Mouse (Mus musculus): ENCODE results near the gene Rbm42. TPM values are rescaled to one million over a fixed set of nuclear protein-coding genes. Genes with fewer than 3 reads are reported as not detected.

Gene Rbm42
- 195 TPM for polyA plus RNA-seq (2017; shearing (Covaris generic))

DNA sequence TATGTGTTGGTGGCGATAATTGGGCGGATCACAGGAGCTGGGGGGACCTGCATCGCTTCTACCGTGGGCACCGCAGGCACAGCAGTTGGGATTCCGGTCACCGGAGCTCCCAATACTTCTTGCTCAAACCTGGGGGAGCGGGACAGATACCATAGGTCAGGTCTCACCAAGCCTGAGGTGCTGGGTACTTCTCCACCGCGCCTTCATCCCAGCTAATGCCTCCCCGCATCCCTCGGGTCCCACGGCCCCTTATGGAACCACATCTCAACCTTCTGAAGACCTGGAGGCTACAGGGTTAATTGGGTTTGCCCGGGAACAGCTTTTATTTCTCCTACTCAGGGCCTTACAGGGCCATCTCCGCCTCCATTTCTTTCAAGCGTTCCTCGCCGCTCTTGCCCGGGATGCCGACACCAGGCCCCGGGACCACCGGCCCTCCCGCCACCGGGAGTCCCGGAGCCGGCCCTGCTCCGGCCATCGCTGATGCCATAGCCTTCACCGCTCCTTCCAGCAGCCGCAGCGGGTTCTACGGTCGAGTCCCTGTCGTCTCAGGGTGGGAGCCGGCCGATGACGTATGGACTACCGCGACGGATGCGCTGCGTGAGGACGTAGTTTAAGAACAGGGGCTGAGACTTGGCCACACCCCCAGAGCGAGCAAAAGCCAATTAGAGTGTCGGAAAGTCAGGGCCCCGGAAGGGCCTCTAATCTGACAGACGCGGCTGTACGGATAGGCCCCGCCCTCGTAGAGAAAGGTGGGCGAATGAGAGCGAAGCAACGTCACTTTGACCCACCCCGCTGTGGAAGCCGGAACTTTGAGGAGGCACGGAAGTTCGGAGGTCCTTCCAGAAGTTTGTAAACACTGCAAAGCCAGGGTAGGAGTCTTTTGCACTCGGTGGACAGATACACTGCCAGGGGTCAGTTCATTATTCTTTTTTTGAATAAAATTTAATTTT lies at the start of gene Rbm42:
Gene Rbm42, minus strand, starts transcription at position 727 of the 950 bp plus-strand sequence.

GRCm38 (mm10) chr7:30698589-30698988 lies 48.5 kb upstream of the Rbm42 start, which contains the start of gene 2200002J24Rik:
2200002J24Rik (plus strand) TSS chr7:30698926.

DNA sequence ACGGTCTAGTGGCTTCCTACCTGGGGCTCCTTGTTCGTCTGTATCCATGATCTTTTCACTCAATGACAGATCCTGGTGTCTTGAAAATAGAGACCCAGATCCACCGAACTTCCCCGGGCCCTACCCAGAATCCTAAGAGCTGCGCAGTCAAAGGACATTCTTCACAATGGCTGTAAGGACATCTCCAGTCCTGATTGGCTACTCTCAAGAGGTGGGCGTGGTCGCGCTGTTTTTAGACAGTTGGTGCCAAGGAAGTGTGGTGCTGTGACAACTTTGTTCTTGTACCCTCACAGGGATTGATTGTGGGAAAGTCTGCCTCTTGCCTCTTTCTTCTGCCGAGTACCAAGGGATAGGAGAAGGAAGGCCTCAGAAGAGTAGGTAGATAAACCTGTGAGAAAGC lies 21.4 kb upstream of the Rbm42 start, which contains the start of gene Pmis2:
Gene Pmis2, minus strand, starts transcription at position 126 of the 400 bp plus-strand sequence.

DNA sequence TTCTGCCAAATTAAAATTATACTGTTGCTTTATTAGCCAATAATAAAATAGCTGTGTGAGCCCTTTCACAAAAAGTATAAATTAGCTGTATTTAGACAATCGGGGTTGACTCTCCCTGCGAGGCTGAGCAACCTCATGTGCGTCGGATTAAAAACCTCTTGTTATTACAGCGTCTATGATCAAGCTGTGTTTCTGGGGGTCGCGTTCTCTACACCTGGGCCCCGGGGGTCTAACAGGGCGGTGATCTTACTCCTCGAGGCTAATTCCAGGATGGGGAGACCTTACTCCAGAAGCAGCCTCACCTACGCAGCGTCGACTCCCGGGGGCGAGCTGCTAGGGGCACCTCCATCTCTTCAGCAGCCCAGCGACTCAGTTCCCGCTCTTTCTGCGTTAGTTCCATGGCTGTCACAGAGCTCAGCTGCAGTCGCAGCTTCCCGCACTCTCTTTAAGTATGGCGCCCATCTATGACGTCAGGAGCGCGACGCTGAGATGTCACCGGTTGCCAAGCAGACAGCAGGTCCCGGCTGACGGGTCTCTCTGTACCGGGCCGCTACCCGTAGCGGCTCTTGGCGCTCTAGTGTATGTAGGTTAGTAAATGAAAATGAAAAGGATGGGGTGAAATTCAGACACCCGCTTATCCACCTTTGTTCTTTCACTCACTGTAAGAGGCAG lies 14.5 kb upstream of the Rbm42 start, which contains the start of gene Haus5:
Gene Haus5, minus strand, starts transcription at position 466 of the 672 bp plus-strand sequence.

GRCm38 (mm10) chr7:30635752-30636151 lies 14.4 kb downstream of the Rbm42 start, which contains the start of gene Etv2:
Etv2 (minus strand) TSS chr7:30635852.

GRCm38 (mm10) chr7:30625530-30626384 lies 24.4 kb downstream of the Rbm42 start, which contains the start of gene Cox6b1:
Cox6b1 (minus strand) TSS chr7:30626151.

DNA sequence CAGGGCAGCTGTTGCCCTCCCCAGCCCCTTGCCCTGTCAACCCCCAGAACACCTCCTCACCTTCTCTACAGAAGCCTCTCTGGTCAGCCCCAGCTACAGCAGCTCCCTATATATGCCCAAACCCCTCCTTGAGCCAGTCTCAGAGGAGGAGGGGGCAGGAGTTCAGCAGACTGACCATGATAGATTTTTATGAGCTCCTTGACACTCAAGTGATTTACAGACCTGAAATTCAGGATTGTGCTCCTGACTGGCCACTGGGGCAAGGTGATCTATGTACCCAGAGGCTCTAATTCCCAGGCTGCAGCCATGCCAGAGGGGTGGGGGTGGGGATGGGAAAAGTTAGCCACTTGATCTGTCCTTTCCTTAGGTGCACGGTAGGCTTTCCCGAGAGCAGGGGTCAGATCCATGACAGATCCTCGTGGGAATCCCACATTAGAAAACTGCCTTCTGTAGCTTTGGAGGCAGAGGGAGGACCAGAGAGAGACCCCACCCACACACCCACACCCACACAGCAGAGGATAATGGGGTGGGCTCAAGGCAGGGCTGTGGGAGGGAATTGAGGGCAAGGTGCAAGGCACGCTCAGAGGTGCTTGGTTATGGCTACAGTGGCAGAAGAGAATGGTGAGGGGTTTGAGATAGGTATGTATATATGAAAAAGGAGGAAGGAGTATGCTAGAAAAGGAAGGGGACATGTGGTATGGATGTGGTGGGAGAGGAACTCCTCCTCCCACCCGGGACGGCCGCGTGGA lies 37.3 kb downstream of the Rbm42 start, which contains the start of gene Upk1a:
Gene Upk1a, minus strand, starts transcription at position 194 of the 749 bp plus-strand sequence.

DNA sequence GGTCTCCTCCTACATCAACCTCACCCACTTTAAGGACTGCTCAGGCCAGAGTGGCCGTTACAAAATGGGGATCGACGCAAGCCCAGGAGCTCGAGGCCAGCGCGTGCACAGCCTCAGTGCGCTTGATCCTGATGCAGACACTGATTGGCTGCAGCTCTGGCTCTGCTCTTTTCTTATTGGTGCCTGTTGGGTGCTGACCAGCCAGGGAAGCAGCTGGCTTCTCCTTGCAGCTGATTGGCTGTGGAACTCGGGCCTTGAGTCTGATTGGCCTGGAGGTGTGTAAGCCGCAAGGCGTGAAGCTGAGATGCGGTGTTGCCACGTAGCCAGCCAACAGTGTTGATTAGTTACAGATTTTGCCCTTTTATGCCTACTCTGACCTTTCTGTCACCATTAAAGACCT lies 51.3 kb downstream of the Rbm42 start, which contains the start of gene Zbtb32:
Gene Zbtb32, minus strand, starts transcription at position 124 of the 400 bp plus-strand sequence.

Other genes starting within 250 kb of the Rbm42 start
- gene Tyrobp, start 236.6 kb downstream of the Rbm42 start, polyA plus RNA-seq (2017; shearing (Covaris generic)), result 7.0 TPM
- 514 TPM for gene Hcst, start 230.5 kb downstream of the Rbm42 start, polyA plus RNA-seq (2017; shearing (Covaris generic))
- 102 TPM for gene Nfkbid, start 228.6 kb downstream of the Rbm42 start, polyA plus RNA-seq (2017; shearing (Covaris generic))
- 3.1 TPM for gene Aplp1, start 204.8 kb downstream of the Rbm42 start, polyA plus RNA-seq (2017; shearing (Covaris generic))
- gene Kirrel2, start 192.6 kb downstream of the Rbm42 start, polyA plus RNA-seq (2017; shearing (Covaris generic)), result not detected
- not detected for gene Nphs1, start 192.0 kb downstream of the Rbm42 start, polyA plus RNA-seq (2017; shearing (Covaris generic))
- not detected for gene Prodh2, start 156.7 kb downstream of the Rbm42 start, polyA plus RNA-seq (2017; shearing (Covaris generic))
- 1.8 TPM for gene Arhgap33, start 115.3 kb downstream of the Rbm42 start, polyA plus RNA-seq (2017; shearing (Covaris generic))
- 5.2 TPM for gene Hspb6, start 98.1 kb downstream of the Rbm42 start, polyA plus RNA-seq (2017; shearing (Covaris generic))
- 10.0 TPM for gene Proser3, start 98.0 kb downstream of the Rbm42 start, polyA plus RNA-seq (2017; shearing (Covaris generic))
- 117 TPM for gene Lin37, start 90.5 kb downstream of the Rbm42 start, polyA plus RNA-seq (2017; shearing (Covaris generic))
- gene U2af1l4, start 87.0 kb downstream of the Rbm42 start, polyA plus RNA-seq (2017; shearing (Covaris generic)), result 68.8 TPM
- 97.7 TPM for gene Gm49396, start 87.0 kb downstream of the Rbm42 start, polyA plus RNA-seq (2017; shearing (Covaris generic))
- gene Psenen, start 86.7 kb downstream of the Rbm42 start, polyA plus RNA-seq (2017; shearing (Covaris generic)), result 274 TPM
- 171 TPM for gene Igflr1, start 84.9 kb downstream of the Rbm42 start, polyA plus RNA-seq (2017; shearing (Covaris generic))
- gene Kmt2b, start 61.6 kb downstream of the Rbm42 start, polyA plus RNA-seq (2017; shearing (Covaris generic)), result 8.9 TPM
- gene Zbtb32, start 51.4 kb downstream of the Rbm42 start, polyA plus RNA-seq (2017; shearing (Covaris generic)), result 15.6 TPM
- 0.65 TPM for gene Upk1a, start 37.5 kb downstream of the Rbm42 start, polyA plus RNA-seq (2017; shearing (Covaris generic))
- 713 TPM for gene Cox6b1, start 24.2 kb downstream of the Rbm42 start, polyA plus RNA-seq (2017; shearing (Covaris generic))
- not detected for gene Etv2, start 14.5 kb downstream of the Rbm42 start, polyA plus RNA-seq (2017; shearing (Covaris generic))
- gene Haus5, start 14.7 kb upstream of the Rbm42 start, polyA plus RNA-seq (2017; shearing (Covaris generic)), result 40.4 TPM
- gene Pmis2, start 21.3 kb upstream of the Rbm42 start, polyA plus RNA-seq (2017; shearing (Covaris generic)), result not detected
- not detected for gene 2200002J24Rik, start 48.6 kb upstream of the Rbm42 start, polyA plus RNA-seq (2017; shearing (Covaris generic))
- gene Atp4a, start 61.9 kb upstream of the Rbm42 start, polyA plus RNA-seq (2017; shearing (Covaris generic)), result not detected
- 133 TPM for gene Tmem147, start 79.2 kb upstream of the Rbm42 start, polyA plus RNA-seq (2017; shearing (Covaris generic))
- gene Gapdhs, start 93.4 kb upstream of the Rbm42 start, polyA plus RNA-seq (2017; shearing (Covaris generic)), result 0.63 TPM
- 1.1 TPM for gene Sbsn, start 101.2 kb upstream of the Rbm42 start, polyA plus RNA-seq (2017; shearing (Covaris generic))
- gene Dmkn, start 113.4 kb upstream of the Rbm42 start, polyA plus RNA-seq (2017; shearing (Covaris generic)), result not detected
- gene Krtdap, start 137.6 kb upstream of the Rbm42 start, polyA plus RNA-seq (2017; shearing (Covaris generic)), result not detected
- 0.51 TPM for gene Ffar2, start 173.5 kb upstream of the Rbm42 start, polyA plus RNA-seq (2017; shearing (Covaris generic))
- not detected for gene Ffar3, start 205.9 kb upstream of the Rbm42 start, polyA plus RNA-seq (2017; shearing (Covaris generic))
- gene Ffar1, start 211.2 kb upstream of the Rbm42 start, polyA plus RNA-seq (2017; shearing (Covaris generic)), result 0.06 TPM
- gene Cd22, start 230.0 kb upstream of the Rbm42 start, polyA plus RNA-seq (2017; shearing (Covaris generic)), result 14.0 TPM